Mouse (Mus musculus) heart, adult 2 months (tissue): ENCODE measurements around the gene Mlip. TPM values are rescaled to one million over a fixed set of nuclear protein-coding genes. Genes with fewer than 3 reads are reported as not detected.
A peak's percentile ranks its signal among the peaks of the same experiment; 100 is the strongest.

Experiments used
- DNase-seq, 2 experiments: peaks; one replicate each; pipeline ENCODE4 v3.0.0; 2021
- H3K27ac ChIP-seq: fragments of 200-600 bp; 2 replicates; pipeline ENCODE4 v1.8.1; 2022
- H3K27me3 ChIP-seq: fragments of 200-500 bp; 2 replicates; pipeline ENCODE4 v1.6.1; 2012; ENCODE audit warnings: mild to moderate bottlenecking, low read length, inconsistent platforms, mixed read lengths; ENCODE audit not compliant: control insufficient read depth, insufficient read depth
- H3K36me3 ChIP-seq: fragments of 200-500 bp; 2 replicates; pipeline ENCODE4 v1.6.1; 2012; ENCODE audit warnings: low read length, inconsistent platforms; ENCODE audit not compliant: control insufficient read depth, insufficient read depth
- H3K4me1 ChIP-seq: fragments of 200-500 bp; 2 replicates; pipeline ENCODE4 v1.6.1; 2011; ENCODE audit warnings: low read length; ENCODE audit not compliant: control insufficient read depth, insufficient read depth
- H3K4me3 ChIP-seq: fragments of 200-600 bp; 2 replicates; pipeline ENCODE4 v1.8.1; 2022
- H3K79me2 ChIP-seq: fragments of 200-500 bp; replicated peaks from 2 replicates; pipeline ENCODE4 v1.6.1; 2012; ENCODE audit warnings: mild to moderate bottlenecking, inconsistent platforms, low read length, moderate library complexity, mixed read lengths; ENCODE audit not compliant: control insufficient read depth, insufficient read depth
- H3K9ac ChIP-seq: fragments of 200-500 bp; 2 replicates; pipeline ENCODE4 v1.6.1; 2012; ENCODE audit warnings: low read depth, mild to moderate bottlenecking, control low read depth, inconsistent platforms, low read length, mixed read lengths
- CTCF ChIP-seq: fragments of 200-600 bp; IDR thresholded peaks from 2 replicates; pipeline ENCODE4 v1.8.1; 2022; ENCODE audit warnings: antibody characterized with exemption, mild to moderate bottlenecking, moderate library complexity
- EP300 ChIP-seq: fragments of 200-500 bp; IDR thresholded peaks from 2 replicates; pipeline ENCODE4 v1.6.1; 2011; ENCODE audit warnings: low read depth, low read length, control low read depth; ENCODE audit not compliant: insufficient read depth
- POLR2A ChIP-seq: fragments of 200-500 bp; IDR thresholded peaks from 2 replicates; pipeline ENCODE4 v1.6.1; 2011; ENCODE audit warnings: mild to moderate bottlenecking, low read depth, low read length, control low read depth; ENCODE audit not compliant: insufficient read depth
- WGBS: fragments of 180-500 bp; shearing (Covaris S2); methylation state at CpG from one replicate; pipeline ENCODE4 v1.1.7; 2018; 5-methylcytosine and 5-hydroxymethylcytosine counted together
- intact Hi-C: fragments of 180-260 bp; cut with DNase I; formaldehyde crosslinking; loops from one replicate; pipeline ENCODE4 v1.15.1; 2025
- polyA plus RNA-seq: library from polyadenylated mRNA; depleted of rRNA; stranded (reverse); fragments of >200 nt; gene quantifications from 2 replicates; pipeline ENCODE4 v1.2.3, GENCODE M21; 2012
- total RNA-seq, 2 experiments: library from RNA; stranded (reverse); gene quantifications; 2 replicates each; pipeline ENCODE4 v1.2.3; 2021

Mlip gene
- total and polyA plus RNA-seq, 3 experiments, result 110 to 148 (median 128) TPM

DNA sequence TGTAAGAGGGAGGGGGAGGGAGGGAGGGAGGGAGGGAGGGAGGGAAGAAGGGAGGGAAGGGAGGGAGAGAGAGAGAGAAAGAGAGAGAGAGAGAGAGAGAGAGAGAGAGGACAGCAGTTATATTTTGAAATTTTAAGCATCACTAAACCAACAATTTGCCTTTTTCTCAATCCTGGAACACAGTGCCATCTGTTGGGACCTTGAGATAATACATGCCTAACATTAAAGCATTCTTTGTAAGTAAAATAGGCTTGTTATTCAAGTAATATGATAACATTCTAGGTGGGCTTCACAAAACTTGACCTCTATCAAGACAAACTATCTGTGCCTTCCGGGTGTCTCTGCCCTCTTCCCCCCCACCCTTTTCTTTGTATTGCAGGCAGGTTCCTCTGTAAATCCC, 34.0 kb upstream of the Mlip start:
- Histone ChIP-seq H3K79me2 (no peaks in the 10 kb centered on the region), H3K9ac (no peak overlapping the region), H3K27ac (no peak overlapping the region), H3K4me1 (no peaks in the 10 kb centered on the region), H3K36me3 (no peaks in the 10 kb centered on the region), H3K4me3 (no peak overlapping the region), H3K27me3 (no peaks in the 10 kb centered on the region)
- TF ChIP-seq CTCF (peak; percentile 66), POLR2A (no peak)
- WGBS, result 13% methylated on average over 1 of the region's 1 CpGs
- no peak for DNase-seq
- intact Hi-C loops, result loop anchor here (10.0 kb wide), 1 partner anchor 1122 kb away; no protein-coding TSS in a partner anchor

DNA sequence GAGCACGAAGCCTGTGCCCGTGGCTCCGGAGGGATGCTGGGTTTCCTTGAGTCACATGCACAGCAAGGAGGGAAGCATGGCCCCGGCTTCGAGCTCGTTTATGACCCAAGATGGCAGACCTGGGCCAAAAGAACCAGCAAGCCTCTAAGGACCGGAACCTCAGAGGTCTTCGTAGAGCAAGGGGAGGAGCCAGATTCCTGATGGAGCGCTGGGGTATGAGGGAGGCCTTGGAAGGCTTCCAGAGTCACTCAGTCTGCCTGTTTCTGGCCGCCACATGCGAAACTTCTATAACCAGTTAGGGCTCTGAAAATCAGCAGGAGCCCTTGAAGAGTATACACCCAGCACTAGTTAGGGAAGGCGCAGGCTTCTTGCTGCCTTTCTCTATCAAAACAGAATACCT, 32.8 kb upstream of the Mlip start:
- TF ChIP-seq CTCF (no peak), POLR2A (no peak), EP300 (no peak)
- Histone ChIP-seq H3K9ac (no peak overlapping the region), H3K36me3 (no peaks in the 10 kb centered on the region), H3K27me3 (no peaks in the 10 kb centered on the region), H3K4me3 (no peak overlapping the region), H3K4me1 (no peaks in the 10 kb centered on the region), H3K27ac (no peak overlapping the region), H3K79me2 (no peaks in the 10 kb centered on the region)
- no peak for DNase-seq
- 46% methylated on average over 12 of the region's 12 CpGs for WGBS
- intact Hi-C loops, result loop anchor here (10.0 kb wide), 1 partner anchor 1121 kb away; no protein-coding TSS in a partner anchor

DNA sequence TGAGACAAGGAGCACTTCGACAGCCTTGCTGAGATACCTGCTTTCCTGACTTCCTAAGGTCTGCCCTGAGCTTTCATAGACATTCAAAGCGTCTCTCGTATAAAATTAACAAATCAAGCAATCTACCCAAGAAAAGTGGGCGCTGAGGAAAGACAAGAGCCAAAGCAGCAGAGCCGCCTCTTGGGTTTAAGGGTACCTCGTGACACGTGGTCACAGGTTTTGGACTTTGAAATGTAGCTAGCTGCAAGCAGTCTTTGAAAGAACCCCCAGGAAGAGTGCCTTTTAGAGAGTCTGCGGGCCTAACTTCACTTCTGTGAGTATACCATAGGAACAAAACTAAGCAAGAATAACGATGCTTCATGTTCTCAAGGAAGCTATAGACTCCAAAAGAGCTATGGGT, 31.9 kb upstream of the Mlip start:
- no peak overlapping the region for H3K27ac ChIP-seq
- H3K36me3 ChIP-seq, result no peaks in the 10 kb centered on the region
- no peaks in the 10 kb centered on the region for H3K27me3 ChIP-seq
- no peak for DNase-seq
- no peak for TF ChIP-seq POLR2A
- no peak for TF ChIP-seq CTCF
- no peak for TF ChIP-seq EP300
- intact Hi-C loops, result loop anchor here (5.0 to 10.0 kb wide), 2 partner anchors 992 to 1120 kb away; no protein-coding TSS in a partner anchor
- 87% methylated on average over 9 of the region's 9 CpGs for WGBS
- H3K4me3 ChIP-seq, result no peak overlapping the region
- H3K4me1 ChIP-seq, result no peaks in the 10 kb centered on the region
- H3K9ac ChIP-seq, result no peak overlapping the region
- no peaks in the 10 kb centered on the region for H3K79me2 ChIP-seq

DNA sequence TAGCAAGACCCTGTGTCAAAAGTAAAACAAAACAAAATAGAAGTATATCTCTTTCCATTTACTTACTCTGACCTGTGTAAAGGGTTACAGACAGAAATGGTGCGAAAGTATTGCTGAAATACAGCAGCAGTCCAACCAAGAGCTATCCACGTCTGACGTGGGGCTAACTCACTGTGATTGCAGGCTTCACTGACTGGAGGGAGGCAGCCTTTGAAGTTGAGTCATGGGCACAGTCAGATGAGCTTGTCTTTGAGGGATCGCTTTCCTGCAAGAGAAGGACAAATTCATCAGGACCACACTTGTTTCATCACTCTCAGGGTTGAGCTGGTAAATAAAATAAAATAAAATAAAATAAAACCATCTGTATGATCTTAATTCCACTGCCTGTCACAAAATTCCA, 31.2 kb upstream of the Mlip start:
- Histone ChIP-seq H3K9ac (no peak overlapping the region), H3K36me3 (no peaks in the 10 kb centered on the region), H3K4me1 (no peaks in the 10 kb centered on the region), H3K4me3 (no peak overlapping the region), H3K79me2 (no peaks in the 10 kb centered on the region), H3K27ac (no peak overlapping the region), H3K27me3 (no peaks in the 10 kb centered on the region)
- no peak for DNase-seq
- TF ChIP-seq CTCF (no peak), EP300 (no peak), POLR2A (no peak)
- 77% methylated on average over 4 of the region's 4 CpGs for WGBS
- intact Hi-C loops, result loop anchor here (5.0 to 10.0 kb wide), 2 partner anchors 992 to 1119 kb away; no protein-coding TSS in a partner anchor

DNA sequence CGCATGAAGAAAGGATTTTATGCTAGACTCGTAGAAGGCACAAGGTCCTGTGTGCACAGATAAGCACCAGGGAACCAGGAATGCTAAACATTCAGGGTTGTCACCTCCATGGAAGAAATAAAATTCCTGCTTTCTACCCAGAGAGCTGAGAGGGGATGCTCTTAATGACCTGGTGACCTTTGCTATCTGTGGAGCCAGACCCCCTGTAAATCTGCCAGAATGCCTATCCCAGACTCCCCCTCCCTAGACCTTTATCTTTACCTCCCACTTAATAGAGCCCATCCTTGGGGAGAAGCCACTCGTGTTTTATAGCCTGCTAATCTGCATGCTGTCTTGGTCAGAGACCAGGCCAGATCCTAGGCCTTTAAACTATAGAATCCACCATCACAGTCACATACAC, 29.7 kb upstream of the Mlip start:
- no peak overlapping the region for H3K27ac ChIP-seq
- H3K9ac ChIP-seq, result no peak overlapping the region
- intact Hi-C loops, result loop anchor here (5.0 to 10.0 kb wide), 2 partner anchors 990 to 1118 kb away; no protein-coding TSS in a partner anchor
- H3K79me2 ChIP-seq, result no peaks in the 10 kb centered on the region
- H3K4me3 ChIP-seq, result no peak overlapping the region
- 66% methylated on average over 3 of the region's 3 CpGs for WGBS
- no peak for DNase-seq
- H3K4me1 ChIP-seq, result no peaks in the 10 kb centered on the region
- TF ChIP-seq POLR2A (no peak), CTCF (no peak), EP300 (no peak)
- no peaks in the 10 kb centered on the region for H3K27me3 ChIP-seq
- H3K36me3 ChIP-seq, result no peaks in the 10 kb centered on the region

DNA sequence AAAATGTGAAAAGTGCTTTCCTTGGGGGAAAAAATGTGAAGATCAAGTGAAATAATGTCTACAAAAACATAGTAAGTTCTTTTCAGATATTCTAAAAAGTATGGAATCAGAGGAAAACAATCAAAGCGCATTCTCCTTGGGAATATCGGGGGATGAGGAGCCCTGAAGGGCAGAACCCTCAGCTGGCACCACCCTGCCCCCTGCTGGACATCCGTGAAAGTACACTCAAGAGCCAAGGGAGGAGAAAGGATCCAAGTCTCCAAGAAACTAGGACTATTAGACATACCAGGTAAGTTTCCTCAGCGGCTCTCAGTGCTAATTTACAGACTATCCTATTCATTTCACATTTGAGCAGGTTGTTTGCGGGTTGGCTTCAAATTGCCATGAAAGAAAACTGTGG, 28.8 kb upstream of the Mlip start:
- Histone ChIP-seq H3K27me3 (no peaks in the 10 kb centered on the region; the same call in 1 of the 2 replicates), H3K9ac (no peak overlapping the region), H3K27ac (no peak overlapping the region), H3K36me3 (no peaks in the 10 kb centered on the region), H3K79me2 (no peaks in the 10 kb centered on the region), H3K4me1 (no peaks in the 10 kb centered on the region), H3K4me3 (no peak overlapping the region)
- no peak for TF ChIP-seq POLR2A
- no peak for TF ChIP-seq EP300
- TF ChIP-seq CTCF, result peak; percentile 86
- peak; percentile 25 to 74 for DNase-seq
- 16% methylated on average over 5 of the region's 5 CpGs for WGBS
- intact Hi-C loops, result loop anchor here (1.0 to 10.0 kb wide), 3 partner anchors 391 to 1117 kb away; no protein-coding TSS in a partner anchor
